Mouse (Mus musculus): ENCODE results near the gene Tln1. TPM values are rescaled to one million over a fixed set of nuclear protein-coding genes. Genes with fewer than 3 reads are reported as not detected.

Gene Tln1
- total and polyA plus RNA-seq, 2 experiments = 38.6 to 42.8 TPM

DNA sequence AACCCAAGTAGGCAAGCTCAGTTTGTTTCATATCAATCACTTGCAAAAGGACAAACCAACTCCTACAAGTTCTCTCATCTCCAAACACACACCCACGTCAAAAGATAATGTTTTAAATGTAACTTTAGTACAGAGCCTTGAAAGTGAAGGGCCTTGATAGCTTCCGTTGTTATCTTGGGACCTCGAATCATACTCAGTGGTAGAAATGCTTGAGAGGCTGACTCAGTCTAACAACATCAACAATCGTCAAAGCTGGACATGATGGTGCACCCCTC, 1.0 kb upstream of the Tln1 start:
- peaks cover 18% of the 10 kb centered on the region for H3K79me2 ChIP-seq (ENCODE audit: control insufficient read depth, insufficient read depth, low read length)
- H3K4me1 ChIP-seq (ENCODE audit: control insufficient read depth, insufficient read depth, low read length) = peaks cover 24% of the 10 kb centered on the region
- H3K4me3 ChIP-seq (ENCODE audit: insufficient read depth, low read depth, low read length) = no peak overlapping the region
- H3K9ac ChIP-seq (ENCODE audit: low read depth, low read length) = peak overlapping the region; percentile 7; the same call in 1 of the 2 replicates
- peaks cover 31% of the 10 kb centered on the region for H3K36me3 ChIP-seq (ENCODE audit: control insufficient read depth, insufficient read depth, low read length)
- no peak for DNase-seq (ENCODE audit: extremely low read depth, low read depth, low spot score)
- H3K27ac ChIP-seq (replicated peaks; ENCODE audit: insufficient read depth, low read depth, low read length) = no peak overlapping the region
- H3K27me3 ChIP-seq (ENCODE audit: control insufficient read depth, insufficient read depth, low read length) = no peaks in the 10 kb centered on the region
- WGBS = 63% methylated on average over 4 of the region's 4 CpGs
- TF ChIP-seq POLR2A (IDR thresholded peaks at IDR 0.05; ENCODE audit: extremely low read depth, insufficient read depth, low read length) = no peak
- TF ChIP-seq CTCF (IDR thresholded peaks at IDR 0.05; ENCODE audit: low read depth, low read length) = no peak

DNA sequence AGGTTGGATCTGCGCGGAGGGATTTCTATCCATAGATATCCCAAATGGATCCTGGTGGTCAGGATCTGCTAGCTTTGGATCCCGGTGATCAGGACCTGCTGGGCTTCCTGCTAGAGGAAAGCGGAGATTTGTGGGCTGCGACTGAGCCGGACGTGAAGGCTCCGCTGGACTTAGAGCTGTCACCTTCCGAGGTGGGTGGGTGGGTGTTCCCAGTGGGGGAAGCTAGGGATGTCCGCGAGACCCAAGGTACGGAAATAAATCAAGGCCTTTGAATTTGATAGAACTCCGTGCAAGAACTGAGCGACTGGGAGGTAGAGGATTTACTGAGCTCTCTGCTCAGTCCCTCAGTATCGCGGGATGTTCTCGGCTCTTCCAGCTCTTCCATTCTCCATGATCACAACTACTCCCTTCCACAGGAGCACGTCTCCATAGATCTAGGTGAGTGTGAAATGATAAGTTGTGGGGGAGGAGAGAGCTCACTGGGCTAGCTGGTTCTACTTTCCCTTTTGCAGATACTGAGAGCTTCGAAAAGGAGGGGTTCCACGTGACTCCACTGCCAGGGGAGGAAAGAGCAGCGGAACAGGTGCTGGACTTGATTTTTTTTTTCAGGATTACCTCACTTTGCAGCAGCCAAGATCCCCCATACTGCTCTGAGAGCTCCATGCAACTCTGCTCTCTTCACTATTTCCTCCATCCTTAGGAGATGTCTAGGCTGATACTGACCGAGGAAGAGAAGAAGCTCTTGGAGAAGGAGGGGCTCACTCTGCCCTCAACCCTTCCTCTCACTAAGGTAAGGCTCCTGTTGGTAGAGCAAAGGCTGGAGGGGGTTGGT, 494 bp upstream of the Tln1 start:
- Histone ChIP-seq H3K36me3 (ENCODE audit: control insufficient read depth, insufficient read depth, low read length) (peaks cover 27% of the 10 kb centered on the region), H3K4me1 (ENCODE audit: control insufficient read depth, insufficient read depth, low read length) (peaks cover 24% of the 10 kb centered on the region), H3K79me2 (ENCODE audit: control insufficient read depth, insufficient read depth, low read length) (peaks cover 18% of the 10 kb centered on the region), H3K27me3 (ENCODE audit: control insufficient read depth, insufficient read depth, low read length) (no peaks in the 10 kb centered on the region), H3K27ac (replicated peaks; ENCODE audit: insufficient read depth, low read depth, low read length) (peak overlapping the region; percentile 74), H3K4me3 (ENCODE audit: insufficient read depth, low read depth, low read length) (peak overlapping the region; percentile 87), H3K9ac (ENCODE audit: low read depth, low read length) (peak overlapping the region; percentile 75)
- TF ChIP-seq POLR2A (IDR thresholded peaks at IDR 0.05; ENCODE audit: extremely low read depth, insufficient read depth, low read length) (no peak), CTCF (IDR thresholded peaks at IDR 0.05; ENCODE audit: low read depth, low read length) (no peak)
- DNase-seq (ENCODE audit: extremely low read depth, low read depth, low spot score) = peak; percentile 33
- 2% methylated on average over 22 of the region's 22 CpGs for WGBS

DNA sequence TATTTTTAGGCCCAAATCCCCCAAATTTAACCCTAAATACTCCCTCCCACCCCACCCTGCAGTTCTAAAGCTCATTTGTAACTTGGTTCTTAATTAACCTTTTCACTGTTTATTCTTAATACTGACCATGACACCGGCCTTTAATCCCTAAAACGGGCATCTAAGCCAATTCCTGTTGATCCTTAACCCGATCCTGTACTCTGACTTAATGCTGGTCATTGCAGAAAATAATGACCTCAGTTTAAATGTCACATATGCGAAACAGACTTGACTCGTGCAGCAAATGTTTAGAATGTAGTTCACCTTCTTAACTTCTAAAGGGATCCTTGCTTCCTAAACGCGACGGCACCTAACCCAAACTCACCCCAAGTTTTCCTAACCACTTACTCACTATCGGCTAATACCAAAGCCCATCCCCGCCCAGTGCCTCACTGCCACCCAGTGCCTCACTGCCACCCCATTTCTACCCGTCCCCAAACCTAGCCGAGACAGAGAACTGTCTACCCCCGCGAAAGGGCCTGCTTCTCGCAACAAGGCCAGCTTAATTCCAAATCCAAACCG, 975 bp downstream of the Tln1 start:
- H3K79me2 ChIP-seq (ENCODE audit: control insufficient read depth, insufficient read depth, low read length) = peaks cover 21% of the 10 kb centered on the region
- peak overlapping the region; percentile 88 for H3K27ac ChIP-seq (replicated peaks; ENCODE audit: insufficient read depth, low read depth, low read length)
- H3K4me1 ChIP-seq (ENCODE audit: control insufficient read depth, insufficient read depth, low read length) = peaks cover 24% of the 10 kb centered on the region
- peak overlapping the region; percentile 87 for H3K4me3 ChIP-seq (ENCODE audit: insufficient read depth, low read depth, low read length)
- peak; percentile 73 for DNase-seq (ENCODE audit: extremely low read depth, low read depth, low spot score)
- peak overlapping the region; percentile 95 for H3K9ac ChIP-seq (ENCODE audit: low read depth, low read length)
- under 1% methylated on average over 16 of the region's 16 CpGs for WGBS
- H3K27me3 ChIP-seq (ENCODE audit: control insufficient read depth, insufficient read depth, low read length) = no peaks in the 10 kb centered on the region
- H3K36me3 ChIP-seq (ENCODE audit: control insufficient read depth, insufficient read depth, low read length) = peaks cover 20% of the 10 kb centered on the region; the same call in 1 of the 2 replicates
- 0 out of 2 replicates have a peak, but pooled peaks have one; percentile 9 for TF ChIP-seq POLR2A (IDR thresholded peaks at IDR 0.05; ENCODE audit: extremely low read depth, insufficient read depth, low read length)
- TF ChIP-seq CTCF (IDR thresholded peaks at IDR 0.05; ENCODE audit: low read depth, low read length) = no peak

GRCm38 (mm10) chr4:43560976-43561375, 1.5 kb downstream of the Tln1 start:
- WGBS = 11% methylated on average over 2 of the region's 2 CpGs
- Histone ChIP-seq H3K4me3 (ENCODE audit: insufficient read depth, low read depth, low read length) (peak overlapping the region; percentile 25), H3K27me3 (ENCODE audit: control insufficient read depth, insufficient read depth, low read length) (no peaks in the 10 kb centered on the region), H3K9ac (ENCODE audit: low read depth, low read length) (peak overlapping the region; percentile 60), H3K4me1 (ENCODE audit: control insufficient read depth, insufficient read depth, low read length) (peaks cover 24% of the 10 kb centered on the region), H3K79me2 (ENCODE audit: control insufficient read depth, insufficient read depth, low read length) (peaks cover 23% of the 10 kb centered on the region), H3K36me3 (ENCODE audit: control insufficient read depth, insufficient read depth, low read length) (peaks cover 22% of the 10 kb centered on the region), H3K27ac (replicated peaks; ENCODE audit: insufficient read depth, low read depth, low read length) (peak overlapping the region; percentile 65)
- no peak for TF ChIP-seq POLR2A (IDR thresholded peaks at IDR 0.05; ENCODE audit: extremely low read depth, insufficient read depth, low read length)
- no peak for TF ChIP-seq CTCF (IDR thresholded peaks at IDR 0.05; ENCODE audit: low read depth, low read length)
- no peak for DNase-seq (ENCODE audit: extremely low read depth, low read depth, low spot score)

DNA sequence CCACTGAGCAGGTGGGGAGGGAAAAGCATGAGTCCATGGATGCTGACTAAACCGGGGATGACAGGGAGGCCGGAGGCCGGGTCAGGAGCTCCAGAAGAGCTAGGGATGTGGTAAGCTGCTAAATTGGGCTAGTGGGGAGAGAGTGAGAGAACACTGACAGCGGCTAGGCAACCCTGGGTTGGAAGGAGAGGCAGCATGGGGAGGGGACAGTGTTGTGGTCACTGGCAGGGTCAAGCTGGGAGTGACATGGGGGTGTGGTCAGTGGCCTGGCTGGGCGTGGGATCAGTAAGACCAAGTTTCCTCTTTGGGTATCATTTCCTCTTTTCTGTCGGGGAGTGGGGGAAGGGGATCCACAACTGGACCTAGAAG, 2.3 kb downstream of the Tln1 start:
- DNase-seq (ENCODE audit: extremely low read depth, low read depth, low spot score) = peak; percentile 53
- H3K27ac ChIP-seq (replicated peaks; ENCODE audit: insufficient read depth, low read depth, low read length) = peak overlapping the region; percentile 60
- no peak for TF ChIP-seq POLR2A (IDR thresholded peaks at IDR 0.05; ENCODE audit: extremely low read depth, insufficient read depth, low read length)
- no peak for TF ChIP-seq CTCF (IDR thresholded peaks at IDR 0.05; ENCODE audit: low read depth, low read length)
- peaks cover 23% of the 10 kb centered on the region for H3K79me2 ChIP-seq (ENCODE audit: control insufficient read depth, insufficient read depth, low read length)
- H3K4me1 ChIP-seq (ENCODE audit: control insufficient read depth, insufficient read depth, low read length) = peaks cover 24% of the 10 kb centered on the region
- WGBS = 30% methylated on average over 6 of the region's 6 CpGs
- peak overlapping the region; percentile 28 for H3K9ac ChIP-seq (ENCODE audit: low read depth, low read length)
- peaks cover 23% of the 10 kb centered on the region for H3K36me3 ChIP-seq (ENCODE audit: control insufficient read depth, insufficient read depth, low read length)
- no peaks in the 10 kb centered on the region for H3K27me3 ChIP-seq (ENCODE audit: control insufficient read depth, insufficient read depth, low read length)
- H3K4me3 ChIP-seq (ENCODE audit: insufficient read depth, low read depth, low read length) = peak overlapping the region; percentile 28
